Mouse (Mus musculus) thymus, postnatal 0 days (tissue): ENCODE data around the gene Dbf4. TPM values are rescaled to one million over a fixed set of nuclear protein-coding genes. Genes with fewer than 3 reads are reported as not detected.

Experiments
- DNase-seq: peaks from one replicate; pipeline ENCODE4 v3.0.0-alpha.2; 2015; ENCODE audit warnings: low spot score
- polyA plus RNA-seq: library from polyadenylated mRNA; unstranded; fragments of >200 nt; fragmentation: Nextera tagmentation; extraction: Ambion mirVana; gene quantifications from 2 replicates; pipeline ENCODE4 v1.2.1, GENCODE M21; 2015

The Dbf4 gene
- polyA plus RNA-seq, 1 experiment from 2014 or later: 46.4 TPM

DNA sequence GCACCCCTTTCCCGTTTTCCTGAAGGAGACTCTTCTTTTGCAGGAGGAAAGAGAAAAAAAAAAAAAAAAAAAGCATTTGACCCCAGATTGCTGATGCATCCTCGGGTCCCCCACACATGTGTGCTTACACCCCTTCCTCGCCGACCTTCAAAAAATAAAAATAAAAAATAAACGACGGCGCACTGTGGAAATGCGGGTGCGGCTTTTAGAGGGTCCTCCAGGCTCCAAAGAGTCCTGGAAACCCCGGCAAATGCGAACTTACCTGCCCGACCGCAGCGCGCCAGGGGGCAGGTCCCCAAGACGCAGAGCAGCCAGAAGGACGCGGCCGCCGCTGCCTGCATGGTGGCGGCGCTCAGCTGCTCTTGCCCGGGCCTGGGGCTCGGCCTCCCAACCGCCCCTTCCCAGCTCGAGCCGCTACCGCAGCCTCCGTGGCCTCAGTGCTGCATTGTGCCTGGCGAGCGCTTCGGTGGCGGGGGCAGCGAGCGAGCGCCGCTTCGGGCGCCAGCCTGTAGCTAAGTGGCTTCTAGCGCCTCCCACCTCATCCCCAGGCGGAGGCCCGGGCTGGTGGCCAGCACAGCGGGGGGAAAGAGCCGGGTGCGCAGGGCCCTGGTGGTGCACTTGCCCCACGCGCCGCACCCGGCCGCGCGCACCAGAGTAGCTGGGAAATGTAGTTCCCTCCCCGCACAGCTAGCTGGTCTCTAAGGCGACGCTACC lies 54.7 kb downstream of the Dbf4 start, which contains the start of gene Adam22:
Gene Adam22 (minus strand): TSS at position 547 of the 714 bp plus-strand sequence.
- DNase-seq: no peak

DNA sequence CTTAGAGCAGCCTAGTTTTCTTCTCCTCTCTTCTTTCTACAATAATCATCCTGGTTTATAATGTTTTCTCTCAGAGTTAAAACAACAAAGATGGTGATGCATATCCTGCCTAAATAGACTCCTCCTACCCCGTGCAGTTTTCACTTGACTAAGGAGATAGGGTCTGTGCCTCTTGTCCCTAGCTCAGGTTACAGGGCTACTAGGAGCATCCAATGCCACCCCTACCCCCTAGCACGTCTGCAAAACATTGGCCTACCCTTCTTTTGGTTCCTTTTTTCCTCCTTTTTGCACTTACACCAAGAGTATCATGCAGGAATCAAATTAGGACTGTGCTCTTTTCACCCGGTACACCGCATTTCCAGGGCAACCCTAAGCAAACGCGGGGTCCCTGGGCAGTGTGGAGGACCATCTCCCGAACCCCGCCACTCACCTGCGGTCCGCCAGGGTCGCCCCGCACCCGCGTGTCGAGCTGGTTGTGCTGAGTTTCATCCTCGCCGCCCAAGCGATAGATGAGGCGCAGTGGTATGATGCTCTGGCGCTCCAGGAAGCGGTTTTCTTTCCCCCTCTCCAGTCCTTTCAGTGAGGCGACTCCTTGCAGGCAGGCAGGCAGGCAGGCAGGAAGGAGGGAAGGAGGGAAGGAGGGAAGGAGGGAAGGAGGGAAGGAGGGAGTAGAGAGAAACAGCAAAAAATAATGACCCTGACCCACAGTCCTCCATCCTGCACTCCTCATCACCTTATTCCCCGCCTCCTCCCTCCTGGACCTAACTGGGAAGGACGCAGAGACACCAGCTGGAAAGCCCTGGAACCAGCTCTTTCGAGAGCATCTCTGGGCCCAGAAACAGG lies 55.5 kb downstream of the Dbf4 start:
- no peak for DNase-seq

DNA sequence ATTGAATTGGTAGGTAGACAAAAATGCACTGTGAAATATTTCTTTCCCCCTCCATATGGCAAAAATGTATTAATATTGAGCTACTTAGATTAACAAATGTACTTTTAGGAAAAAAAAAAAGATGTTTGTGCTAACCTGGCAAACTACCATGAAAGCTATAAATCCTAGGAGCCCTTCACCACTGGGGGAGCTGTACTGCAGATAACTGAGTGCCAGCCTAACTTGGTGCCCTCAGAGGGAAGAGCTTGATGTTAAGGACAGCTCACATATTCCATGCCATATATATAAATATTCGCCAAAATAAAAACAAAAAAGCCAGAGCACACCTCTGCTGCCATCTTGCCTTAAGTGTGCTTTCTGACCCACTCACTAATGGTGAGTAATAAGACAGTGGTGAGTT lies 60.2 kb downstream of the Dbf4 start:
- DNase-seq: no peak

DNA sequence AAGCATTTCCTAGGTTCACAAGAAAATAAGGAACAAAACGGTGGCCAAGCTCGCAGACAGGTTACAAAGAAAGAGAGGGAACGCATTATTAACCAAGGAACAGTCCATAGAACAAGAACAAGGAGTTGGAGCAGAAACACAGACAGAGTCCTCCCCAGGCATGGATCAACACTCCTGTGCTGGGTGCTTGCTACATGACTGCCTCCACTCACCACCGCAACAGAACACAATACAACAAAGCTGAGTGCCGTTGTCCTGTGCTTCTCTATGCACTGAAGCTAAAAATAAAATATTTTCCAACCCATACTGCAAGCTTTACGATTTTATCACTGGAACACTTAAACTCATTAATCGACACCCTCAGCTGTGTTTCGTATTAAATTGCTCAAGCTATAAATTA lies 64.8 kb downstream of the Dbf4 start:
- no peak for DNase-seq

DNA sequence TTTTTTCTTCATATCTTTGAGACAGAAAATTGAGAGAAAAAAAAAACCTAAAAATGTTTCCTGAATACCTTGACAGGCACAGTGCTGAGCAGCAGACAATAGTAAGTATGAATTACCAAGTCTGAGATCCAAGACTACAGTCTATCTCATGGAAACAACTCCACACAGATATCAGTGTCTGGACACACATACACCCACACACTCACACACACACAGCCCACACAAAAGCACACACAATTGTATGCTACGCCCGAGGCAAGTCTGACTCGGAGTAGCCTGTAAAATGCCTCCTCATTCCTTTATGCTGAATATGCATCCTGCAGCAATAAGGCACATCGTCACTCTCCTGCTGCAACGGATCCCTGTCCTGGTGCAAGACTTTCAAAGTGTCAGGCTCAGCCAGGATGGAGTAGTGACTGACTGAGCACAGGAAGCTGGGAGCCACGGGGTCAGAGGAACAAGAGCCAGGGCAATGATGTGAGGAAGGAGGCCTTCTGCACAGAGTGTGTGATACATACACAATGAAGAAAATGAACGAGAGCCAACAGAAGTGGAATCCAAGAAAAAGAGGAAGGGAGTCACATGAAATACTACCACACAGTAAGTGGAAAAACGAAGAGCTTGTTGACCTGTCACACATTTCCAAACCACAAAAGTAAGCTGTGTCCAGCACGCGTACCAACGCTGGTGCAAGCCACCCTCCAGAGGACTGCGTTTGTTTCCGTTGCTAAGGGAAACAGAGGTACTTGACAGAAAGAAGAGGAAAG lies 65.4 kb downstream of the Dbf4 start:
- no peak for DNase-seq

DNA sequence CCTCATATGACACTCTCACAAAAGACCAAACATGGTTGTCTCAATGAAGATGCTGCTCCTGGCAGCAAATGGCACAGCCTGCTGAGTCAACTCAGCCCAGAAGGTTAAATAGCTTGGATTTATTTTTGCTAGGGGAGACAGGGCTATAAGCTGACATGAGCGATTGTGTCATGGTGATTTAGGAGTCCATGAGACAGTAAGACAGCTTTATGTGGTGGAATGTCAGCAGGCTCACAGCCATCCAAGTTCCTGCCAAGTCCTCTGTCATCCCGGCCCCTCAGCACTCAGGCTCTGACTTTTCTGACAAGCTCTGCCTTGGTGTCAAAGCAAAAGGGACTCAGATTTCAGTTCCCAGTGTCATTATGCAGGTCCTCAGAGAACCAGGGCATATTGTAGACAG lies 66.2 kb downstream of the Dbf4 start:
- no peak for DNase-seq

DNA sequence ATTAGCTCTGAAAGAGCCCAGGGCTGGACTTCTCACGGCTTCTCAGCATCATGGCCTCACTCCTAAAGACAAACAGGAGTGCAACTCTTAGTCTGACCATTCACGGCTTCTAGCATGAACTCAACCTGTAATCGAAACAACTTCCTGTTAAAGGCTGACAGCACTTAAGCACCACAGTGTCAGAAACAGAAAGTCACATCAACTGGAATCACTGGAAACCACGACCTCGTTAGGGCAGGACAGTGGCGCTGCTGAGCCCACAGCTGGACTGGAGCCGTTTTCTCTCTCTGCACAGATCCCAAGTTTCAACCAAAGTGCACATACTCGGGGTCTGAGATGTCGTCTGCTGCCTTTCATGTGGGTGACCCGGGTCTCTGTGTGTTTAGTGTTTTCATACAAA lies 73.0 kb downstream of the Dbf4 start:
- no peak for DNase-seq

Other genes with a start within 250 kb of the Dbf4 start
- gene Adam22, start 54.6 kb downstream of the Dbf4 start, polyA plus RNA-seq: 0.85 and 1.3 TPM in 2 replicates
- 10.6 and 11.5 TPM in 2 replicates for gene Slc25a40, start 134 bp upstream of the Dbf4 start, polyA plus RNA-seq
- 1.9 and 2.0 TPM in 2 replicates for gene Rundc3b, start 200.2 kb upstream of the Dbf4 start, polyA plus RNA-seq
- gene Abcb1a, start 237.4 kb upstream of the Dbf4 start, polyA plus RNA-seq: 0.36 and 0.41 TPM in 2 replicates